Mouse (Mus musculus): ENCODE results near the gene Bfsp2. TPM values are rescaled to one million over a fixed set of nuclear protein-coding genes. Genes with fewer than 3 reads are reported as not detected.

The Bfsp2 gene
- polyA plus RNA-seq, 1 experiment from 2014 or later, result 2.3 TPM

DNA sequence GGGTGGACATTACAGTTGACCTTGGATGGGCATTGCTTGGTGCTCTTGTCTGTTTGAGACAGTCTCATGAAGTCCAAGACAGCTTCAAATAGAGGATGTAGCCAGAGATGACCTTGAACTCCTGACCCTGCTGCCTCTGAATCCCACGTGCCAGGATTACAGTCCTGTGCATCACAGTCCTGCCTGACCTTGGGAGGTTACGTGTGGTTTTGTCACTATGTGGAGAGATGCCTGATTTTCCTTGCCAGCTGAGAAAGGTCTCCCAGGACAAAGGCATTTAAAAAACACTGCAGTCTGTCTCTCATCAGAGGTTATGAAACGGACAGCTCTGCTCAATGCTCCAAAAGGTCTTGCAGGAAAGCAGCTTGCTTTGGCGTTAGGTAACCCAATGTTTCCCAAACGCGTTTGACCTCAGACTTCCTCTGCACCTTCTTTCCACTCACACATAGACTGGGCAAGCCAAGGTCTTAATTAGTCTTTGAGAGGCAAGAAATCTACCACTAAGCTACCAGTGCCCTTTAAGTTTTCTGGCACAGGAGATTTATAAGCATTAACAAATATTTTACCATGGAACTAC lies 88.3 kb downstream of the Bfsp2 start:
- H3K27ac ChIP-seq (replicated peaks), result no peak overlapping the region
- ATAC-seq (replicated peaks), result no peak
- H3K9me3 ChIP-seq, result no peaks in the 10 kb centered on the region
- no peaks in the 10 kb centered on the region for H3K36me3 ChIP-seq
- H3K27me3 ChIP-seq, result no peaks in the 10 kb centered on the region
- no peak overlapping the region for H3K4me3 ChIP-seq
- no peak overlapping the region for H3K9ac ChIP-seq (replicated peaks)
- WGBS, result 80% methylated on average over 6 of the region's 6 CpGs
- H3K4me2 ChIP-seq (replicated peaks), result no peak overlapping the region
- H3K4me1 ChIP-seq, result 0 out of 2 replicates have a peak, but pooled peaks cover 8% of the 10 kb centered on the region

- Histone ChIP-seq H3K27ac (replicated peaks) (no peak overlapping the region), H3K9me3 (no peaks in the 10 kb centered on the region), H3K4me1 (0 out of 2 replicates have a peak, but pooled peaks cover 12% of the 10 kb centered on the region), H3K4me3 (no peak overlapping the region), H3K9ac (replicated peaks) (no peak overlapping the region), H3K27me3 (no peaks in the 10 kb centered on the region), H3K4me2 (replicated peaks) (no peak overlapping the region), H3K36me3 (no peaks in the 10 kb centered on the region)
- ATAC-seq (replicated peaks), result no peak
- 97% methylated on average over 6 of the region's 6 CpGs for WGBS
These were observed 91.0 kb downstream of the Bfsp2 start for GRCm38 (mm10) chr9:103389261-103389660.

DNA sequence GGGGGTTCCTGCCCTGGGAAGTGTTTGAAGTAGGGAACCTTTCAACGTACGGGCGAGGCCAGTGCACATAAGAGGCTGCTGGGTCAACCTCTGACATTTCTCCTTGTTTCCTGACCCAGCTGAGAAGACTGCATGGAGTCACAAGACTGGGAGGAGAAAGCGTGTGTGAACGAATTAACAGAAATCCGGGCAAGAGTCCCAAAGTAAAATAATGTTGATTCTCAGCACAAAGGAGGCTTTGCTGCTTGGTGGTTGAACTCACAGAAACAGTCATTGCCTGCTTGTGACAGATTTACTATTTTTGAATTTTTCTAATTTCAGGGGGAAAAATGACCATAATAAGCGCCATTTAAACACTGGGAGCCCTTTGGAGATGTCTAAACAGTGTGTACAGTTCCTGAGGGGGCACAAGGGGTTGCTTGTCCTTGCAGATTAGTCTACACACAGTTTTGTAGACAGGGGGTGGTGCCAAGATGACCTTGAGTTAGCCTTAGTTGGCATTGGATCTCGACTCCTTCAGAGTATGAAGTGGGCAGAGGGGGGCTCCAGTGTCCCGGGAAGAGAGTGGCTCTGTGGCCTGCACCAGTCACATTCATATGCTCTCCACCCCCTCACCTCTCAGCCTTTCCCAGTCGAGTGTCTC lies 93.1 kb downstream of the Bfsp2 start:
- H3K9me3 ChIP-seq, result no peaks in the 10 kb centered on the region
- ATAC-seq (replicated peaks), result no peak
- no peak overlapping the region for H3K4me2 ChIP-seq (replicated peaks)
- H3K27me3 ChIP-seq, result no peaks in the 10 kb centered on the region
- H3K4me1 ChIP-seq, result 0 out of 2 replicates have a peak, but pooled peaks cover 12% of the 10 kb centered on the region
- no peak overlapping the region for H3K9ac ChIP-seq (replicated peaks)
- no peak overlapping the region for H3K27ac ChIP-seq (replicated peaks)
- 57% methylated on average over 10 of the region's 10 CpGs for whole genome bisulfite sequencing
- H3K4me3 ChIP-seq, result no peak overlapping the region
- H3K36me3 ChIP-seq, result no peaks in the 10 kb centered on the region

- Histone ChIP-seq H3K4me3 (no peak overlapping the region), H3K4me1 (0 out of 2 replicates have a peak, but pooled peaks cover 12% of the 10 kb centered on the region), H3K9ac (replicated peaks) (no peak overlapping the region), H3K27ac (replicated peaks) (no peak overlapping the region), H3K36me3 (no peaks in the 10 kb centered on the region), H3K9me3 (no peaks in the 10 kb centered on the region), H3K4me2 (replicated peaks) (no peak overlapping the region), H3K27me3 (no peaks in the 10 kb centered on the region)
- no peak for ATAC-seq (replicated peaks)
- 37% methylated on average over 5 of the region's 5 CpGs for WGBS
These were observed 93.6 kb downstream of the Bfsp2 start for GRCm38 (mm10) chr9:103386573-103386972.

GRCm38 (mm10) chr9:103385600-103385999 lies 94.6 kb downstream of the Bfsp2 start:
- H3K4me1 ChIP-seq, result 0 out of 2 replicates have a peak, but pooled peaks cover 12% of the 10 kb centered on the region
- H3K9ac ChIP-seq (replicated peaks), result no peak overlapping the region
- H3K36me3 ChIP-seq, result no peaks in the 10 kb centered on the region
- H3K4me3 ChIP-seq, result no peak overlapping the region
- no peaks in the 10 kb centered on the region for H3K9me3 ChIP-seq
- H3K27ac ChIP-seq (replicated peaks), result no peak overlapping the region
- H3K4me2 ChIP-seq (replicated peaks), result no peak overlapping the region
- no peaks in the 10 kb centered on the region for H3K27me3 ChIP-seq
- ATAC-seq (replicated peaks), result no peak
- WGBS, result 18% methylated on average over 1 of the region's 1 CpGs

DNA sequence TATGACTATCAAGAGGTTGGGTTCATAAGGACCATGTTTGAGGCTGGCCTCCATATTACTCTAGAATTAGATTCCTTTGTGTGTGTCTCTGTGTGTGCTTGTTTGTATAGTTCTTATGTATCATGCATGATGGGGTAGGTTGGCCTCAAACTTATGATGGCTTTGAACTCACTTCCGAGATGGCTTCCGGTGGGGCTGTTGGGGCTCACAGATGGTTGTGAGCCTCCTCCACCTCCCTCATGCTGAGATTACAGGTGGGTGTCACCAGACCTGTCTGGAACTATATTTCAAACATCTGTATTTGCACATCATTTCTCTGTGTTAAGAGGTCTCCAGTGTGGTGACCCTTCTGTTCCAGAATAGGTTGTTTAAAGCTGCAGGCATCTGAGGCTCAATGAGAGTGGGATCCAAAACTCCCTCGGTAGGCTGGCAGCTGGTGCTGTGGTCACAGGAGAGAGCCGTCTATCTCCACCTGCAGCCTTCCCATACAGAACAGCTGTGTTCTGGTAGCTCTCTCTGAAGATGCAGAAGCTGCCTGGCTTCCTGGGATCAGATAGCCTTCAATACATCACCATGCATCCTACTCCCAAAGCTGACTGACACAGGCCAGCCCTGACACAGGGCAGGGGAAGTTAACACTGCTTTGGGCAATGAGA lies 96.0 kb downstream of the Bfsp2 start:
- Histone ChIP-seq H3K9me3 (no peaks in the 10 kb centered on the region), H3K27ac (replicated peaks) (no peak overlapping the region), H3K36me3 (no peaks in the 10 kb centered on the region), H3K4me3 (no peak overlapping the region), H3K27me3 (no peaks in the 10 kb centered on the region), H3K4me1 (0 out of 2 replicates have a peak, but pooled peaks cover 12% of the 10 kb centered on the region), H3K4me2 (replicated peaks) (no peak overlapping the region), H3K9ac (replicated peaks) (no peak overlapping the region)
- 97% methylated on average over 4 of the region's 4 CpGs for WGBS
- no peak for ATAC-seq (replicated peaks)

DNA sequence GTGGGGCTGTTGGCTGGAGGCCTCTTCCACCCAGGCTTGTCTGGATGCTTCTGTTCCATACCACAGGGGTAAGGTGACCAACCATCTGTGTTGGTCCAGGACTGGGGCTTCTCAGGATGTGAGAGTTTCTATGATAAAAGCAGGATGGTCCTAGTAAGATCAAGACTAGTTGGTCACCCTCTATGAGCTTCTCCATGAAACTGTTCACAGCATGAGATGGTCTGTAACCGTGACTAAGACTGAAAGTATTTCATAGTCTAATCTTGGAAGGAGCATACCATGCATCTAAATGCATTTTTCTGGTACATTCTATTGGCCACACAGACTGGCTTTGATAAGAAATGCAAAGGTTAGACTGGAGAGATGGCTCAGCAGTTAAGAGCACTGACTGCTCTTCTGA lies 96.6 kb downstream of the Bfsp2 start:
- Histone ChIP-seq H3K4me2 (replicated peaks) (no peak overlapping the region), H3K4me3 (no peak overlapping the region), H3K27me3 (no peaks in the 10 kb centered on the region), H3K9ac (replicated peaks) (no peak overlapping the region), H3K9me3 (no peaks in the 10 kb centered on the region), H3K4me1 (0 out of 2 replicates have a peak, but pooled peaks cover 12% of the 10 kb centered on the region), H3K36me3 (no peaks in the 10 kb centered on the region), H3K27ac (replicated peaks) (no peak overlapping the region)
- ATAC-seq (replicated peaks), result no peak
- 88% methylated on average over 1 of the region's 1 CpGs for WGBS

DNA sequence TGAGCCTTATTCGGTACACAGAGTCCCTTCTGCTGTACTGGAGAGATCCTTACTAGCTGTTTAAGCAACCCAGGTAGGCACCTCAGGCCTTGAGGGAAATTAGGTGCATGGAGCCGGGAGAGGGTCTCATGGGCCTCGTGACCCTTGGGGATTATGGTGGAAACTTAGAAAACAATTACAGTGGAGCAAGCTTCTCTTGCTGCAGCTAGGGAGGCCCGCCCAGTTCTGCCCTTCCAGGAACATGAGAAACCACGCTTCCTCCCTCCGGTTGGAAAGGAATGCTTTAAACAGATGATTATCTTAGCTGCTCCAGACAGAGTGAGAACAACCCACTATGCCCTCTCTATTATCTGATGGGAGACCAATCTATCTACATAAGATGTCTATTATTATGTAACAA lies 97.2 kb downstream of the Bfsp2 start:
- H3K4me1 ChIP-seq, result 0 out of 2 replicates have a peak, but pooled peaks cover 12% of the 10 kb centered on the region
- 75% methylated on average over 6 of the region's 6 CpGs for WGBS

GRCm38 (mm10) chr9:103380566-103380965 lies 99.7 kb downstream of the Bfsp2 start:
- Histone ChIP-seq H3K36me3 (no peaks in the 10 kb centered on the region), H3K4me1 (no peaks in the 10 kb centered on the region), H3K9ac (replicated peaks) (no peak overlapping the region), H3K27me3 (no peaks in the 10 kb centered on the region), H3K9me3 (no peaks in the 10 kb centered on the region), H3K4me3 (no peak overlapping the region), H3K4me2 (replicated peaks) (no peak overlapping the region), H3K27ac (replicated peaks) (no peak overlapping the region)
- ATAC-seq (replicated peaks), result no peak
- WGBS, result 79% methylated on average over 4 of the region's 4 CpGs

More for the DNA sequence above, 97.2 kb downstream of the Bfsp2 start:
- Histone ChIP-seq H3K27ac (replicated peaks) (no peak overlapping the region), H3K4me3 (no peak overlapping the region), H3K27me3 (no peaks in the 10 kb centered on the region), H3K9me3 (no peaks in the 10 kb centered on the region), H3K9ac (replicated peaks) (no peak overlapping the region), H3K36me3 (no peaks in the 10 kb centered on the region), H3K4me2 (replicated peaks) (no peak overlapping the region)
- ATAC-seq (replicated peaks), result no peak

DNA sequence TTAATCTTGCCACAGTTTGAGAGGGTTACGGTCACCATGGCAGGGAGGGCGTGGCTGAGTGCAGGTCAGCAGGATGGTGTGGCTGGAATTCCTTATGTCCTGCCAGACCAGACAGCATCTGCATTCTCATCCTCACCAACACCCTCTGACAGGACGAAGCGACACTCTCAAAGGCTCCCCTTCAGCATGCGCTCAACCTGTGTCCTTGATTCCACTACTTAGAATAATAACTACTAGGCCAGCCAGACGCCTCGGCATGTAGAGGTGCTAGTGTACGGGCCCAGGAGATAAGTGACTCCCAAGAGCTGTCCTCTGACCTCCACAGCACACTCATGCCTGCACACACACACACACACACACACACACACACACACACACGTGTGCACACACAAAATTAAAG lies 101.0 kb downstream of the Bfsp2 start:
- no peak for ATAC-seq (replicated peaks)
- H3K4me2 ChIP-seq (replicated peaks), result no peak overlapping the region

DNA sequence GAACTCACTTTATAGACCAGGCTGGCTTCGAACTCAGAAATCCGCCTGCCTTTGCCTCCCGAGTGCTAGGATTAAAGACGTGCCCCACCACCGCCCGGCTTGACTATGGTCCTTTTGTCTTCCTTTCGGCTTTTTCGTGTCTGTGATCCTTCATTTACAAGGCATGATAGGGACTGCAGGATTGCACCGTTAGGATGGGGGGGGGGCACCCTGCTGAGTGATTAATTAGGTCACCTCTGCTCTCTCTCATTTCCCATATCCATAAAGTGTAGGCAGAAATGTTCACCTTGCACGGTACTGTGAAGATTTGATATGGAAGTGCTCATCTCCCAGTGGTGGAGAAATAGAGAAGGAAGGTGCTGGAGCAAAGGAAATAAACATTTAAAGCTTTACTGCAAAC lies 101.5 kb downstream of the Bfsp2 start:
- H3K4me1 ChIP-seq, result no peaks in the 10 kb centered on the region
- H3K27me3 ChIP-seq, result no peaks in the 10 kb centered on the region
- 39% methylated on average over 10 of the region's 10 CpGs for WGBS
- H3K9me3 ChIP-seq, result no peaks in the 10 kb centered on the region
- H3K4me2 ChIP-seq (replicated peaks), result no peak overlapping the region
- H3K4me3 ChIP-seq, result no peak overlapping the region
- H3K9ac ChIP-seq (replicated peaks), result no peak overlapping the region
- no peaks in the 10 kb centered on the region for H3K36me3 ChIP-seq
- ATAC-seq (replicated peaks), result no peak
- H3K27ac ChIP-seq (replicated peaks), result no peak overlapping the region

More for the DNA sequence above, 101.0 kb downstream of the Bfsp2 start:
- no peaks in the 10 kb centered on the region for H3K36me3 ChIP-seq
- no peak overlapping the region for H3K4me3 ChIP-seq
- H3K9me3 ChIP-seq, result no peaks in the 10 kb centered on the region
- no peak overlapping the region for H3K27ac ChIP-seq (replicated peaks)
- WGBS, result 78% methylated on average over 9 of the region's 9 CpGs
- no peaks in the 10 kb centered on the region for H3K27me3 ChIP-seq
- no peaks in the 10 kb centered on the region for H3K4me1 ChIP-seq
- no peak overlapping the region for H3K9ac ChIP-seq (replicated peaks)
